Mouse (Mus musculus) heart, embryonic 15.5 days (tissue): ENCODE results near the gene Prr7. TPM values are rescaled to one million over a fixed set of nuclear protein-coding genes. Genes with fewer than 3 reads are reported as not detected.

Experiments
- ATAC-seq: fragments of 200-750 bp; cut with Nextera tagmentation; replicated peaks from 2 replicates; pipeline ENCODE4 v1.8.0; 2017; ENCODE audit warnings: low read depth, moderate TSS enrichment; ENCODE audit not compliant: insufficient number of reproducible peaks, insufficient read depth, low FRiP score
- H3K27ac ChIP-seq: fragments of 300-500 bp; sonication (generic); 2 replicates; pipeline ENCODE4 v1.5.1; 2015; ENCODE audit warnings: mild to moderate bottlenecking, inconsistent platforms
- H3K27me3 ChIP-seq: fragments of 300-500 bp; sonication (generic); 2 replicates; pipeline ENCODE4 v1.6.1; 2015; ENCODE audit warnings: inconsistent platforms
- H3K36me3 ChIP-seq: fragments of 300-500 bp; sonication (generic); 2 replicates; pipeline ENCODE4 v1.6.1; 2015; ENCODE audit warnings: mild to moderate bottlenecking, inconsistent platforms
- H3K4me1 ChIP-seq: fragments of 300-500 bp; sonication (generic); replicated peaks from 2 replicates; pipeline ENCODE4 v1.6.1; 2015; ENCODE audit warnings: inconsistent platforms
- H3K4me2 ChIP-seq: fragments of 300-500 bp; sonication (generic); 2 replicates; pipeline ENCODE4 v1.6.1; 2015; ENCODE audit warnings: inconsistent platforms, mild to moderate bottlenecking, moderate library complexity
- H3K4me3 ChIP-seq: fragments of 300-500 bp; sonication (generic); 2 replicates; pipeline ENCODE4 v1.5.1; 2015; ENCODE audit warnings: mild to moderate bottlenecking, inconsistent platforms
- H3K9ac ChIP-seq: fragments of 300-500 bp; sonication (generic); 2 replicates; pipeline ENCODE4 v1.6.1; 2015; ENCODE audit warnings: mild to moderate bottlenecking, inconsistent platforms
- H3K9me3 ChIP-seq: fragments of 300-500 bp; sonication (generic); replicated peaks from 2 replicates; pipeline ENCODE4 v1.6.1; 2016; ENCODE audit warnings: inconsistent platforms
- WGBS: fragments of 180-500 bp; shearing (Covaris S2); methylation state at CpG from one replicate; pipeline ENCODE4 v1.1.7; 2015; ENCODE audit warnings: mixed read lengths; 5-methylcytosine and 5-hydroxymethylcytosine counted together
- polyA plus RNA-seq: library from polyadenylated mRNA; unstranded; fragments of >200 nt; fragmentation: Nextera tagmentation; extraction: Ambion mirVana; gene quantifications from 2 replicates; pipeline ENCODE4 v1.2.1, GENCODE M21; 2015

Prr7 gene
- polyA plus RNA-seq, 1 experiment from 2014 or later: 0.18 TPM

- peak overlapping the region; percentile 73 for H3K27ac ChIP-seq
- no peak overlapping the region for H3K9ac ChIP-seq
- H3K9me3 ChIP-seq: no peaks in the 10 kb centered on the region
- ATAC-seq: no peak
- H3K36me3 ChIP-seq: peaks cover 35% of the 10 kb centered on the region
- H3K27me3 ChIP-seq: no peaks in the 10 kb centered on the region
- no peak overlapping the region for H3K4me2 ChIP-seq
- no peak overlapping the region for H3K4me3 ChIP-seq
- 88% methylated on average over 17 of the region's 17 CpGs for WGBS
- peaks cover 55% of the 10 kb centered on the region for H3K4me1 ChIP-seq
Observed at GRCm38 (mm10) chr13:55449679-55450441, 14.2 kb upstream of the Prr7 start.

- Histone ChIP-seq H3K9ac (no peak overlapping the region), H3K4me1 (peaks cover 55% of the 10 kb centered on the region), H3K9me3 (no peaks in the 10 kb centered on the region), H3K27me3 (no peaks in the 10 kb centered on the region), H3K36me3 (peaks cover 35% of the 10 kb centered on the region), H3K4me3 (no peak overlapping the region), H3K4me2 (no peak overlapping the region), H3K27ac (peak overlapping the region; percentile 73)
- peak; percentile 76 for ATAC-seq
- 58% methylated on average over 11 of the region's 11 CpGs for WGBS
Observed at GRCm38 (mm10) chr13:55450511-55450980, 13.5 kb upstream of the Prr7 start.

- WGBS: 88% methylated on average over 10 of the region's 10 CpGs
- Histone ChIP-seq H3K4me2 (no peak overlapping the region), H3K27ac (peak overlapping the region; percentile 73), H3K4me1 (peaks cover 48% of the 10 kb centered on the region), H3K9ac (no peak overlapping the region), H3K27me3 (no peaks in the 10 kb centered on the region), H3K9me3 (no peaks in the 10 kb centered on the region), H3K4me3 (no peak overlapping the region), H3K36me3 (peaks cover 40% of the 10 kb centered on the region)
- no peak for ATAC-seq
Observed at GRCm38 (mm10) chr13:55451296-55451695, 12.8 kb upstream of the Prr7 start.

GRCm38 (mm10) chr13:55451785-55452549 lies 12.1 kb upstream of the Prr7 start:
- no peak overlapping the region for H3K9ac ChIP-seq
- no peaks in the 10 kb centered on the region for H3K27me3 ChIP-seq
- H3K36me3 ChIP-seq: peaks cover 46% of the 10 kb centered on the region
- no peak overlapping the region for H3K4me3 ChIP-seq
- WGBS: 91% methylated on average over 16 of the region's 16 CpGs
- peaks cover 42% of the 10 kb centered on the region for H3K4me1 ChIP-seq
- ATAC-seq: no peak
- H3K9me3 ChIP-seq: no peaks in the 10 kb centered on the region
- no peak overlapping the region for H3K4me2 ChIP-seq
- no peak overlapping the region for H3K27ac ChIP-seq

- WGBS: 63% methylated on average over 2 of the region's 2 CpGs
- Histone ChIP-seq H3K27ac (no peak overlapping the region), H3K4me2 (no peak overlapping the region), H3K4me3 (no peak overlapping the region), H3K9ac (no peak overlapping the region), H3K27me3 (peaks cover 47% of the 10 kb centered on the region), H3K9me3 (no peaks in the 10 kb centered on the region), H3K4me1 (peaks cover 14% of the 10 kb centered on the region), H3K36me3 (peaks cover 28% of the 10 kb centered on the region)
- ATAC-seq: no peak
Observed at GRCm38 (mm10) chr13:55462965-55463364, 1.1 kb upstream of the Prr7 start.

GRCm38 (mm10) chr13:55463399-55464026 lies 554 bp upstream of the Prr7 start:
- peaks cover 53% of the 10 kb centered on the region for H3K27me3 ChIP-seq
- no peak for ATAC-seq
- 16% methylated on average over 14 of the region's 14 CpGs for WGBS
- no peaks in the 10 kb centered on the region for H3K9me3 ChIP-seq
- peak overlapping the region; percentile 59 for H3K9ac ChIP-seq
- H3K4me1 ChIP-seq: peaks cover 14% of the 10 kb centered on the region
- peak overlapping the region; percentile 93 for H3K4me2 ChIP-seq
- H3K36me3 ChIP-seq: peaks cover 25% of the 10 kb centered on the region
- no peak overlapping the region for H3K27ac ChIP-seq
- peak overlapping the region; percentile 59 for H3K4me3 ChIP-seq

- H3K4me3 ChIP-seq: no peak overlapping the region
- no peaks in the 10 kb centered on the region for H3K9me3 ChIP-seq
- H3K27me3 ChIP-seq: peaks cover 69% of the 10 kb centered on the region
- 29% methylated on average over 3 of the region's 3 CpGs for WGBS
- H3K4me2 ChIP-seq: no peak overlapping the region
- no peak overlapping the region for H3K27ac ChIP-seq
- no peak for ATAC-seq
- H3K4me1 ChIP-seq: peaks cover 14% of the 10 kb centered on the region
- H3K36me3 ChIP-seq: peaks cover 9% of the 10 kb centered on the region; the same call in 1 of the 2 replicates
- no peak overlapping the region for H3K9ac ChIP-seq
Observed at GRCm38 (mm10) chr13:55465184-55465583, 1.1 kb downstream of the Prr7 start.

GRCm38 (mm10) chr13:55465830-55466440 lies 1.9 kb downstream of the Prr7 start:
- Histone ChIP-seq H3K4me3 (no peak overlapping the region), H3K9me3 (no peaks in the 10 kb centered on the region), H3K4me1 (peaks cover 17% of the 10 kb centered on the region), H3K27ac (no peak overlapping the region), H3K36me3 (peaks cover 6% of the 10 kb centered on the region; the same call in 1 of the 2 replicates), H3K9ac (no peak overlapping the region), H3K27me3 (peaks cover 76% of the 10 kb centered on the region), H3K4me2 (no peak overlapping the region)
- ATAC-seq: no peak
- 61% methylated on average over 5 of the region's 5 CpGs for WGBS

- Histone ChIP-seq H3K4me3 (no peak overlapping the region), H3K9me3 (no peaks in the 10 kb centered on the region), H3K4me1 (peaks cover 37% of the 10 kb centered on the region), H3K9ac (no peak overlapping the region), H3K4me2 (no peak overlapping the region), H3K36me3 (no peaks in the 10 kb centered on the region), H3K27me3 (peaks cover 81% of the 10 kb centered on the region), H3K27ac (no peak overlapping the region)
- WGBS: 39% methylated on average over 13 of the region's 13 CpGs
- ATAC-seq: no peak
Observed at GRCm38 (mm10) chr13:55468851-55469560, 4.9 kb downstream of the Prr7 start.

GRCm38 (mm10) chr13:55470372-55470771 lies 6.3 kb downstream of the Prr7 start:
- H3K4me3 ChIP-seq: no peak overlapping the region
- H3K4me2 ChIP-seq: no peak overlapping the region
- 73% methylated on average over 9 of the region's 9 CpGs for WGBS
- no peaks in the 10 kb centered on the region for H3K9me3 ChIP-seq
- no peak for ATAC-seq
- H3K36me3 ChIP-seq: peaks cover 7% of the 10 kb centered on the region; the same call in 1 of the 2 replicates
- H3K9ac ChIP-seq: no peak overlapping the region
- H3K27ac ChIP-seq: no peak overlapping the region
- H3K4me1 ChIP-seq: peaks cover 28% of the 10 kb centered on the region
- peaks cover 82% of the 10 kb centered on the region for H3K27me3 ChIP-seq
